Mouse (Mus musculus): ENCODE measurements at regions not wholly inside any gene's neighbourhood (a gene's known extent, or its start where the extent isn't known, plus 50 kb on each side); places are given as distances from the start of the nearest gene placed in this dataset.

- Histone ChIP-seq H3K27ac (no peak overlapping the region), H3K4me1 (peaks cover 30% of the 10 kb centered on the region), H3K9me3 (no peaks in the 10 kb centered on the region), H3K36me3 (no peaks in the 10 kb centered on the region), H3K4me3 (no peak overlapping the region), H3K27me3 (ENCODE audit: insufficient read depth, poor library complexity, severe bottlenecking) (no peaks in the 10 kb centered on the region)
- no peak for DNase-seq (ENCODE audit: low spot score)
- 73% methylated on average over 4 of the region's 4 CpGs for WGBS
These were observed 110.4 kb downstream of the Tbx19 start for GRCm38 (mm10) chr1:165050176-165050575.

GRCm38 (mm10) chr1:165046637-165047036 is 111.3 kb upstream of the Xcl1 start:
- Histone ChIP-seq H3K4me3 (0 out of 2 replicates have a peak overlapping the region, but pooled peaks have one; percentile 1), H3K4me1 (peaks cover 55% of the 10 kb centered on the region), H3K27me3 (ENCODE audit: insufficient read depth, poor library complexity, severe bottlenecking) (no peaks in the 10 kb centered on the region), H3K27ac (peak overlapping the region; percentile 87), H3K9me3 (no peaks in the 10 kb centered on the region), H3K36me3 (no peaks in the 10 kb centered on the region)
- DNase-seq (ENCODE audit: low spot score) = peak; percentile 89
- 5% methylated on average over 7 of the region's 7 CpGs for WGBS

GRCm38 (mm10) chr1:165046056-165046455 is 110.7 kb upstream of the Xcl1 start:
- Histone ChIP-seq H3K27me3 (ENCODE audit: insufficient read depth, poor library complexity, severe bottlenecking) (no peaks in the 10 kb centered on the region), H3K27ac (peak overlapping the region; percentile 87), H3K4me1 (peaks cover 55% of the 10 kb centered on the region), H3K9me3 (no peaks in the 10 kb centered on the region), H3K36me3 (no peaks in the 10 kb centered on the region), H3K4me3 (no peak overlapping the region)
- DNase-seq (ENCODE audit: low spot score) = no peak
- WGBS = 56% methylated on average over 4 of the region's 4 CpGs

GRCm38 (mm10) chr1:165043361-165043760 is 108.0 kb upstream of the Xcl1 start:
- no peak overlapping the region for H3K4me3 ChIP-seq
- H3K36me3 ChIP-seq = no peaks in the 10 kb centered on the region
- H3K27ac ChIP-seq = peak overlapping the region; percentile 67
- H3K4me1 ChIP-seq = peaks cover 63% of the 10 kb centered on the region
- 44% methylated on average over 3 of the region's 3 CpGs for WGBS
- H3K27me3 ChIP-seq (ENCODE audit: insufficient read depth, poor library complexity, severe bottlenecking) = no peaks in the 10 kb centered on the region
- no peak for DNase-seq (ENCODE audit: low spot score)
- H3K9me3 ChIP-seq = no peaks in the 10 kb centered on the region

GRCm38 (mm10) chr1:165042105-165042504 is 106.8 kb upstream of the Xcl1 start:
- WGBS = 80% methylated on average over 2 of the region's 2 CpGs
- no peaks in the 10 kb centered on the region for H3K9me3 ChIP-seq
- H3K27me3 ChIP-seq (ENCODE audit: insufficient read depth, poor library complexity, severe bottlenecking) = no peaks in the 10 kb centered on the region
- no peak overlapping the region for H3K4me3 ChIP-seq
- peak overlapping the region; percentile 67; the same call in 1 of the 2 replicates for H3K27ac ChIP-seq
- no peaks in the 10 kb centered on the region for H3K36me3 ChIP-seq
- DNase-seq (ENCODE audit: low spot score) = no peak
- peaks cover 53% of the 10 kb centered on the region for H3K4me1 ChIP-seq

GRCm38 (mm10) chr1:165036631-165037030 is 101.3 kb upstream of the Xcl1 start:
- H3K4me1 ChIP-seq = peaks cover 27% of the 10 kb centered on the region
- no peak for DNase-seq (ENCODE audit: low spot score)

GRCm38 (mm10) chr1:165035618-165036017 is 100.3 kb upstream of the Xcl1 start:
- 90% methylated on average over 1 of the region's 1 CpGs for WGBS
- H3K27ac ChIP-seq = 0 out of 2 replicates have a peak overlapping the region, but pooled peaks have one; percentile 49
- H3K9me3 ChIP-seq = no peaks in the 10 kb centered on the region
- DNase-seq (ENCODE audit: low spot score) = no peak
- peaks cover 27% of the 10 kb centered on the region for H3K4me1 ChIP-seq
- H3K4me3 ChIP-seq = no peak overlapping the region
- no peaks in the 10 kb centered on the region for H3K36me3 ChIP-seq
- no peaks in the 10 kb centered on the region for H3K27me3 ChIP-seq (ENCODE audit: insufficient read depth, poor library complexity, severe bottlenecking)

More at GRCm38 (mm10) chr1:165036631-165037030, 101.3 kb upstream of the Xcl1 start:
- H3K36me3 ChIP-seq = no peaks in the 10 kb centered on the region
- WGBS = 69% methylated on average over 3 of the region's 3 CpGs
- H3K27ac ChIP-seq = peak overlapping the region; percentile 76
- no peak overlapping the region for H3K4me3 ChIP-seq
- H3K27me3 ChIP-seq (ENCODE audit: insufficient read depth, poor library complexity, severe bottlenecking) = no peaks in the 10 kb centered on the region
- H3K9me3 ChIP-seq = no peaks in the 10 kb centered on the region

- no peaks in the 10 kb centered on the region for H3K36me3 ChIP-seq
- H3K27me3 ChIP-seq (ENCODE audit: insufficient read depth, poor library complexity, severe bottlenecking) = no peaks in the 10 kb centered on the region
- peak overlapping the region; percentile 79 for H3K27ac ChIP-seq
- WGBS = 57% methylated on average over 10 of the region's 10 CpGs
- no peak overlapping the region for H3K4me3 ChIP-seq
- peaks cover 13% of the 10 kb centered on the region for H3K4me1 ChIP-seq
- no peaks in the 10 kb centered on the region for H3K9me3 ChIP-seq
- no peak for DNase-seq (ENCODE audit: low spot score)
These were observed 85.7 kb upstream of the Xcl1 start for GRCm38 (mm10) chr1:165020960-165021563.

- H3K4me3 ChIP-seq = peak overlapping the region; percentile 49
- no peaks in the 10 kb centered on the region for H3K9me3 ChIP-seq
- H3K27me3 ChIP-seq (ENCODE audit: insufficient read depth, poor library complexity, severe bottlenecking) = no peaks in the 10 kb centered on the region
- peak; percentile 91 for DNase-seq (ENCODE audit: low spot score)
- H3K4me1 ChIP-seq = peaks cover 14% of the 10 kb centered on the region
- H3K36me3 ChIP-seq = no peaks in the 10 kb centered on the region
- 13% methylated on average over 16 of the region's 16 CpGs for WGBS
- peak overlapping the region; percentile 86 for H3K27ac ChIP-seq
These were observed 83.5 kb upstream of the Xcl1 start for GRCm38 (mm10) chr1:165018692-165019309.

- no peaks in the 10 kb centered on the region for H3K27me3 ChIP-seq (ENCODE audit: insufficient read depth, poor library complexity, severe bottlenecking)
- H3K9me3 ChIP-seq = no peaks in the 10 kb centered on the region
- H3K4me1 ChIP-seq = peaks cover 19% of the 10 kb centered on the region
- no peak for DNase-seq (ENCODE audit: low spot score)
- no peak overlapping the region for H3K27ac ChIP-seq
- H3K4me3 ChIP-seq = no peak overlapping the region
- no peaks in the 10 kb centered on the region for H3K36me3 ChIP-seq
- 85% methylated on average over 4 of the region's 4 CpGs for WGBS
These were observed 82.9 kb upstream of the Xcl1 start for GRCm38 (mm10) chr1:165018236-165018635.

GRCm38 (mm10) chr1:165017793-165018192 is 82.5 kb upstream of the Xcl1 start:
- H3K27ac ChIP-seq = no peak overlapping the region
- peaks cover 21% of the 10 kb centered on the region for H3K4me1 ChIP-seq
- no peaks in the 10 kb centered on the region for H3K27me3 ChIP-seq (ENCODE audit: insufficient read depth, poor library complexity, severe bottlenecking)
- H3K4me3 ChIP-seq = no peak overlapping the region
- DNase-seq (ENCODE audit: low spot score) = no peak
- H3K36me3 ChIP-seq = no peaks in the 10 kb centered on the region
- WGBS = 95% methylated on average over 6 of the region's 6 CpGs
- H3K9me3 ChIP-seq = no peaks in the 10 kb centered on the region

GRCm38 (mm10) chr1:165014328-165014727 is 79.0 kb upstream of the Xcl1 start:
- 72% methylated on average over 1 of the region's 1 CpGs for WGBS
- Histone ChIP-seq H3K9me3 (no peaks in the 10 kb centered on the region), H3K27me3 (ENCODE audit: insufficient read depth, poor library complexity, severe bottlenecking) (no peaks in the 10 kb centered on the region), H3K36me3 (no peaks in the 10 kb centered on the region), H3K4me3 (no peak overlapping the region), H3K4me1 (peaks cover 12% of the 10 kb centered on the region; the same call in 1 of the 2 replicates), H3K27ac (no peak overlapping the region)
- DNase-seq (ENCODE audit: low spot score) = no peak

GRCm38 (mm10) chr1:165013428-165013827 is 78.1 kb upstream of the Xcl1 start:
- Histone ChIP-seq H3K9me3 (no peaks in the 10 kb centered on the region), H3K36me3 (no peaks in the 10 kb centered on the region), H3K27ac (no peak overlapping the region), H3K4me1 (peaks cover 10% of the 10 kb centered on the region; the same call in 1 of the 2 replicates), H3K27me3 (ENCODE audit: insufficient read depth, poor library complexity, severe bottlenecking) (no peaks in the 10 kb centered on the region), H3K4me3 (no peak overlapping the region)
- no peak for DNase-seq (ENCODE audit: low spot score)
- WGBS = 52% methylated on average over 2 of the region's 2 CpGs
